Mouse (Mus musculus): ENCODE measurements around the gene Lnx1. TPM values are rescaled to one million over a fixed set of nuclear protein-coding genes. Genes with fewer than 3 reads are reported as not detected.

The Lnx1 gene
- polyA plus RNA-seq, 1 experiment from 2014 or later = 2.9 TPM

DNA sequence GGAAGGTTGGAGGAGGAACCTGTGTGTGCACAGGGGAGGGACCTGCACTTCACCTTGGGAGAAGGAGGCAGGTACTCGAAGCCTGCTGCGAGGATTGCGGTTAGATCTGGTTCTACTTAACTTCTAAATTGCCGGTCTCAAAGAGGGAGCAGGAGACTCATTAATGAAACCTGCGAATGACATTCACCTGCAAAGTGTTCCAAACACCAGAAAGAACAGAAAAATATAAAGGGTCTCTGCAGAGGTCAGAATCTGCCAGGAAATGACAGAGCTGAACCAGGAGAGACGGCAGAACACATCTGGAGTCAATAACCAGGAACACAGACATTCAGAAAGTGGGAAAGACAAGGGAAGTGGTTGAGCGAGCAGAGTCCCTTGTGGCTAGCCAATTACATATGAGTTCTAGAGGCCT, 8.3 kb downstream of the Lnx1 start:
- TF ChIP-seq EP300 (IDR thresholded peaks at IDR 0.05) (no peak), CTCF (IDR thresholded peaks at IDR 0.05) (no peak)
- Histone ChIP-seq H3K4me1 (ENCODE audit: insufficient read depth, low read depth, low read length) (no peaks in the 10 kb centered on the region), H3K36me3 (ENCODE audit: insufficient read depth, low read length) (no peaks in the 10 kb centered on the region), H3K9ac (replicated peaks; ENCODE audit: low read depth) (no peak overlapping the region), H3K9me3 (ENCODE audit: low read length) (no peaks in the 10 kb centered on the region), H3K27me3 (replicated peaks; ENCODE audit: insufficient read depth, low read length) (no peaks in the 10 kb centered on the region), H3K4me2 (replicated peaks; ENCODE audit: low read depth, low read length) (no peak overlapping the region), H3K27ac (ENCODE audit: low read length) (no peak overlapping the region), H3K4me3 (ENCODE audit: low read depth, low read length) (no peak overlapping the region)
- 51% methylated on average over 7 of the region's 7 CpGs for WGBS
- ATAC-seq (peak; percentile 65), DNase-seq (ENCODE audit: low spot score) (peak; percentile 64)

DNA sequence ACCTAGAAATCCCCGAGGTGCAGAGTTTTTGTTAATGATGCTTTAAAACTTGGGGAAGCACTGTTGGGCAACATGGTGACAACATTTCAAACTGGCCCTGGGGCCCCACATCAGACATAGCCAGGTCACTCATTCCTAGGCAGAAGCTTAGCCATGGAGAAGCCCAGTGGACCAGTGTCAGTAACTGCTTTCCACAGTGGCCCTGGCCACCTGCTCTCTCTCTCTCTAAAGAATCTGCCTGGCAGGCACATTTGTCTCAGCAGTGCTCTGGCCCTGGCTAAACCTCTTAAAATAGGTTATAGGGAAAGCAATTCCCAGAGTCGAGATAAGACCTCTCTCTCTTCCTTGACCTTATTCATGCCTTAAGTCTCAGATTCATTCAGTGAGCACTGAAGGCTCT, 8.9 kb downstream of the Lnx1 start:
- Histone ChIP-seq H3K9ac (replicated peaks; ENCODE audit: low read depth) (no peak overlapping the region), H3K27ac (ENCODE audit: low read length) (no peak overlapping the region), H3K9me3 (ENCODE audit: low read length) (no peaks in the 10 kb centered on the region), H3K4me1 (ENCODE audit: insufficient read depth, low read depth, low read length) (no peaks in the 10 kb centered on the region), H3K4me3 (ENCODE audit: low read depth, low read length) (no peak overlapping the region), H3K27me3 (replicated peaks; ENCODE audit: insufficient read depth, low read length) (no peaks in the 10 kb centered on the region), H3K36me3 (ENCODE audit: insufficient read depth, low read length) (no peaks in the 10 kb centered on the region), H3K4me2 (replicated peaks; ENCODE audit: low read depth, low read length) (no peak overlapping the region)
- 45% methylated on average over 2 of the region's 2 CpGs for WGBS
- no peak for ATAC-seq
- DNase-seq (ENCODE audit: low spot score) = no peak
- TF ChIP-seq CTCF (IDR thresholded peaks at IDR 0.05) (no peak), EP300 (IDR thresholded peaks at IDR 0.05) (no peak)

GRCm38 (mm10) chr5:74692411-74693090, 10.2 kb downstream of the Lnx1 start:
- ATAC-seq (peak; percentile 90), DNase-seq (ENCODE audit: low spot score) (peak; percentile 87)
- H3K4me1 ChIP-seq (ENCODE audit: insufficient read depth, low read depth, low read length) = no peaks in the 10 kb centered on the region
- no peak overlapping the region for H3K4me3 ChIP-seq (ENCODE audit: low read depth, low read length)
- H3K9me3 ChIP-seq (ENCODE audit: low read length) = no peaks in the 10 kb centered on the region
- H3K4me2 ChIP-seq (replicated peaks; ENCODE audit: low read depth, low read length) = no peak overlapping the region
- no peaks in the 10 kb centered on the region for H3K27me3 ChIP-seq (replicated peaks; ENCODE audit: insufficient read depth, low read length)
- no peak overlapping the region for H3K27ac ChIP-seq (ENCODE audit: low read length)
- no peak overlapping the region for H3K9ac ChIP-seq (replicated peaks; ENCODE audit: low read depth)
- H3K36me3 ChIP-seq (ENCODE audit: insufficient read depth, low read length) = no peaks in the 10 kb centered on the region
- WGBS = 62% methylated on average over 6 of the region's 6 CpGs
- TF ChIP-seq EP300 (IDR thresholded peaks at IDR 0.05) (peak; percentile 57; the same call in 1 of the 2 replicates), CTCF (IDR thresholded peaks at IDR 0.05) (no peak)

DNA sequence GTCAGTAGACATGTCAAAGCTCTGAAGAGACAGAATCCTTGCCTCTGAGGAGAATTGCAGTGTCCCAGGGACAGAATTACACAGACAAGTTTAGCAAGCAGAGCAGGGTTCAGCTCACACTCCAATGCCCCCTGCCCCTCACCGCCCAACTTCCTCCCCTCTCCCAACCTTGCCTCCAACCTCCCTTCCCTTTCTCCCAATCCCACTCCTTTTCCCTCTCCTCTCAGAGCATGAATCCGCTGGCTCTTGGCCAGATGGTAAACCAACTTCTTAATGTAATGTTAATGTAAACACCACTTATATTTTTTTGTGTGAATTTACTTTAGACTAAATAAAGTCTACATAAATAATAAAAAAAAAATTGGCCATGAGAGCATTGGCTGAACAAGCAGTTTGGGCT, 13.9 kb downstream of the Lnx1 start:
- 20% methylated on average over 2 of the region's 2 CpGs for WGBS
- H3K27ac ChIP-seq (ENCODE audit: low read length) = no peak overlapping the region
- TF ChIP-seq EP300 (IDR thresholded peaks at IDR 0.05) = no peak
- no peak for TF ChIP-seq CTCF (IDR thresholded peaks at IDR 0.05)
- H3K4me2 ChIP-seq (replicated peaks; ENCODE audit: low read depth, low read length) = no peak overlapping the region
- H3K9ac ChIP-seq (replicated peaks; ENCODE audit: low read depth) = no peak overlapping the region
- DNase-seq (ENCODE audit: low spot score) (no peak), ATAC-seq (no peak)
- H3K9me3 ChIP-seq (ENCODE audit: low read length) = no peaks in the 10 kb centered on the region
- H3K4me1 ChIP-seq (ENCODE audit: insufficient read depth, low read depth, low read length) = no peaks in the 10 kb centered on the region
- no peaks in the 10 kb centered on the region for H3K27me3 ChIP-seq (replicated peaks; ENCODE audit: insufficient read depth, low read length)
- no peak overlapping the region for H3K4me3 ChIP-seq (ENCODE audit: low read depth, low read length)
- no peaks in the 10 kb centered on the region for H3K36me3 ChIP-seq (ENCODE audit: insufficient read depth, low read length)

DNA sequence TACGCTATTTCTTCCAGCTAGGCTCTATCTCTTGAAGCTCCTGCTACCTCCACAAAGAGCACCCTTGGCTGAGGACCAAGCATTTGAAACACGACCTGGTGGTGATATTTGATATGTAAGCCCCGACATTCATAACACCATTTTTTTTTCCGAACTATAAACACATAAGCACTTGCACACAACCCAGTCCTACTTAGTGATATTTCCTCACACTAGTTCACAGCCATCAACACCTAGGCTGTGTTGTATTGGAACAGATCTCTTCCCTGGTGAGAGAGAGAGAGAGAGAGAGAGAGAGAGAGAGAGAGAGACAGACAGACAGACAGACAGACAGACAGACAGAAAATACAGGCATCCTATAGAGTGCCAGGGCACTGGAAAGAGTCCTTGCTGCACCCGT, 17.8 kb downstream of the Lnx1 start:
- no peaks in the 10 kb centered on the region for H3K9me3 ChIP-seq (ENCODE audit: low read length)
- no peak overlapping the region for H3K27ac ChIP-seq (ENCODE audit: low read length)
- TF ChIP-seq CTCF (IDR thresholded peaks at IDR 0.05) = no peak
- no peaks in the 10 kb centered on the region for H3K27me3 ChIP-seq (replicated peaks; ENCODE audit: insufficient read depth, low read length)
- DNase-seq (ENCODE audit: low spot score) (no peak), ATAC-seq (no peak)
- 50% methylated on average over 5 of the region's 5 CpGs for WGBS
- H3K4me3 ChIP-seq (ENCODE audit: low read depth, low read length) = no peak overlapping the region
- no peak overlapping the region for H3K4me2 ChIP-seq (replicated peaks; ENCODE audit: low read depth, low read length)
- no peaks in the 10 kb centered on the region for H3K36me3 ChIP-seq (ENCODE audit: insufficient read depth, low read length)
- H3K4me1 ChIP-seq (ENCODE audit: insufficient read depth, low read depth, low read length) = no peaks in the 10 kb centered on the region
- no peak overlapping the region for H3K9ac ChIP-seq (replicated peaks; ENCODE audit: low read depth)

DNA sequence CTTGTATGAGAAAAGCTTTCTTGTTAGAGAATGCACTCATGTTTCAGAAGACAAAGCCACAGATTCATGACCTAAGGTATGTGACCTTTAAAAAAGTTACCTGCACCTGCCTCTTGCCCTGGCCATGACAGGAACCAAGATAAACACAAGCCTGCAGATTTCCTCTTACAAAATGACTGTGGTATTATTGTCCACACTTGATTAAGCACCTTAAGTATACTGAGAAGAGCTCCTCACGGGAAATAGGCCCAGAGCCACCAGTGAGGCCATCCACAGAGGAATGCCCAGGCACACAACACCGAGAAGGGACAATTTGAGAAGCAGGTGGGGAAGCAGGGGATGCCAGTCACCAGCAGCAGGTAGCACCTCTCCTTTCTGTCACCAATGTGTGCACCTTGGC, 18.9 kb downstream of the Lnx1 start:
- Histone ChIP-seq H3K9me3 (ENCODE audit: low read length) (no peaks in the 10 kb centered on the region), H3K4me2 (replicated peaks; ENCODE audit: low read depth, low read length) (no peak overlapping the region), H3K4me1 (ENCODE audit: insufficient read depth, low read depth, low read length) (no peaks in the 10 kb centered on the region), H3K27ac (ENCODE audit: low read length) (no peak overlapping the region), H3K4me3 (ENCODE audit: low read depth, low read length) (no peak overlapping the region), H3K27me3 (replicated peaks; ENCODE audit: insufficient read depth, low read length) (no peaks in the 10 kb centered on the region), H3K9ac (replicated peaks; ENCODE audit: low read depth) (no peak overlapping the region), H3K36me3 (ENCODE audit: insufficient read depth, low read length) (no peaks in the 10 kb centered on the region)
- DNase-seq (ENCODE audit: low spot score) = peak; percentile 52
- 31% methylated on average over 2 of the region's 2 CpGs for WGBS
- peak; percentile 40 for ATAC-seq
- no peak for TF ChIP-seq CTCF (IDR thresholded peaks at IDR 0.05)
- TF ChIP-seq EP300 (IDR thresholded peaks at IDR 0.05) = no peak

DNA sequence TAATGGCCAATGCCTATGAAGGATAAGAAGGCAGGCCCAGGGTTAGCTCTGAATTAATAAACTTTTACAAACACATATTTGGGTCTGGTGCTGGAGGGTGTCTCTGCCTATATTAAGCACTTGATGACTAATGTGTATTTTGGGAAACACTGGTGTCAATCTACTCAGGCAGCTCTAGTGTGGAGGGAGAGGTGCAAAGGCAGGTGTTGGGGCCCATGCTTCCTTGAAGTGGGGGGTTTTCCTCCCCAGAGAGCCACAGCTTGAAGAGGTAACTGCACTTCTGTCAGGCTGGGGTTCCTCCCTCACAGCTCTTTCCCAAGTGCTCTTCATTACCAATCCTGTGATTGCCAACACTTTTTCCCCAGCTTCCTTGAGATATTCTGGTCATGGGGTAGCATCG, 20.0 kb downstream of the Lnx1 start:
- Histone ChIP-seq H3K9ac (replicated peaks; ENCODE audit: low read depth) (no peak overlapping the region), H3K4me2 (replicated peaks; ENCODE audit: low read depth, low read length) (no peak overlapping the region), H3K4me3 (ENCODE audit: low read depth, low read length) (no peak overlapping the region), H3K36me3 (ENCODE audit: insufficient read depth, low read length) (no peaks in the 10 kb centered on the region), H3K4me1 (ENCODE audit: insufficient read depth, low read depth, low read length) (no peaks in the 10 kb centered on the region), H3K27me3 (replicated peaks; ENCODE audit: insufficient read depth, low read length) (no peaks in the 10 kb centered on the region), H3K9me3 (ENCODE audit: low read length) (no peaks in the 10 kb centered on the region), H3K27ac (ENCODE audit: low read length) (no peak overlapping the region)
- WGBS = 87% methylated on average over 1 of the region's 1 CpGs
- ATAC-seq (no peak), DNase-seq (ENCODE audit: low spot score) (no peak)
- TF ChIP-seq CTCF (IDR thresholded peaks at IDR 0.05) = no peak

Data from lung, postnatal 0 days (tissue).